In genomic region chr19:33069761-33070160, GRCm38 (mm10) we compare ENCODE assay signal across 10 mouse cellular contexts.
"Had no signal": no experiment of that assay in that cellular context is flagged by ENCODE, and none has a peak within 500 bp of the region (broad histone marks: within the 10 kb centered on the region; RNA-seq: fewer than 3 reads in every experiment).

No protein-coding gene starts in this region.

- H3K27ac ChIP-seq: left cerebral cortex, adult 2 months; liver, embryonic 13.5 days; midbrain, embryonic 13.5 days had no signal

- H3K4me1 ChIP-seq: liver, embryonic 13.5 days; midbrain, embryonic 13.5 days had no signal

- ATAC-seq: liver, postnatal 0 days; midbrain, embryonic 13.5 days had no signal

- DNase-seq: kidney, adult 2 months; kidney, postnatal 25 days; liver; liver, embryonic 13.5 days; liver, postnatal 0 days; right cerebral cortex, postnatal 25 days; thymus, adult 18-20 months; thymus, postnatal 14 days had no signal

- H3K4me2 ChIP-seq: liver, embryonic 13.5 days; midbrain, embryonic 13.5 days had no signal

- H3K27me3 ChIP-seq: liver, embryonic 13.5 days; midbrain, embryonic 13.5 days had no signal

- H3K9me3 ChIP-seq: liver, embryonic 13.5 days; midbrain, embryonic 13.5 days had no signal

- H3K4me3 ChIP-seq: left cerebral cortex, adult 2 months; liver, embryonic 13.5 days; midbrain, embryonic 13.5 days had no signal

- H3K36me3 ChIP-seq: liver, embryonic 13.5 days; midbrain, embryonic 13.5 days had no signal

- H3K9ac ChIP-seq: liver, embryonic 13.5 days; liver, postnatal 0 days; midbrain, embryonic 13.5 days had no signal
